Mouse (Mus musculus) myocyte (in vitro differentiated cells): ENCODE data around the gene Ubac2.

Experiments
- E2F4 ChIP-seq: IDR thresholded peaks from one replicate; pipeline ENCODE4 v1.6.1; 2011; ENCODE audit warnings: mild to moderate bottlenecking, control low read depth, moderate library complexity; ENCODE audit not compliant: insufficient read depth
- MAX ChIP-seq: IDR thresholded peaks from one replicate; pipeline ENCODE4 v1.6.1; 2011; ENCODE audit warnings: low read depth, mild to moderate bottlenecking, control low read depth
- MYOD1 ChIP-seq, 3 experiments: IDR thresholded peaks; one replicate each; pipeline ENCODE4 v1.6.1; 2011; ENCODE audit warnings: control low read depth in 2 of 3, low read depth in 2 of 3, mild to moderate bottlenecking in 2 of 3, moderate library complexity in 1 of 3; ENCODE audit not compliant: insufficient read length in 2 of 3, control insufficient read depth in 1 of 3
- MYOG ChIP-seq, 3 experiments: IDR thresholded peaks; one replicate each; pipeline ENCODE4 v1.6.1; 2011; ENCODE audit warnings: control low read depth in 2 of 3, low read depth in 2 of 3, mild to moderate bottlenecking in 2 of 3; ENCODE audit not compliant: insufficient read length in 2 of 3, control insufficient read depth in 1 of 3, insufficient read depth in 1 of 3
- POLR2A ChIP-seq: IDR thresholded peaks from one replicate; pipeline ENCODE4 v1.6.1; 2011; ENCODE audit warnings: low read depth, mild to moderate bottlenecking, control low read depth, moderate library complexity; ENCODE audit not compliant: insufficient read length
- POLR2AphosphoS2 ChIP-seq: IDR thresholded peaks from one replicate; pipeline ENCODE4 v1.6.1; 2011; ENCODE audit warnings: low read depth, control low read depth; ENCODE audit not compliant: insufficient read length
- TCF12 ChIP-seq: IDR thresholded peaks from one replicate; pipeline ENCODE4 v1.6.1; 2011; ENCODE audit warnings: mild to moderate bottlenecking, control low read depth; ENCODE audit not compliant: poor library complexity, insufficient read depth, severe bottlenecking
- USF1 ChIP-seq: IDR thresholded peaks from one replicate; pipeline ENCODE4 v1.6.1; 2011; ENCODE audit warnings: low read depth, mild to moderate bottlenecking, control low read depth, moderate library complexity

- TF ChIP-seq POLR2A (no peak), MAX (no peak), POLR2AphosphoS2 (no peak), USF1 (no peak), MYOG (IDR thresholded peaks at IDR 0.05; ENCODE audit: control insufficient read depth in 1 of 3, insufficient read depth in 1 of 3, insufficient read length in 2 of 3, low read depth in 2 of 3) (no peak), E2F4 (no peak), TCF12 (no peak), MYOD1 (IDR thresholded peaks at IDR 0.05; ENCODE audit: control insufficient read depth in 1 of 3, insufficient read length in 2 of 3, low read depth in 2 of 3) (no peak)
Measured at GRCm38 (mm10) chr14:121915621-121916020, 37.2 kb downstream of the Ubac2 start, which contains the start of gene Gpr18.
